Mouse (Mus musculus) kidney, embryonic 14.5 days (tissue): ENCODE data around the gene Snrnp40. TPM values are rescaled to one million over a fixed set of nuclear protein-coding genes. Genes with fewer than 3 reads are reported as not detected.

ENCODE experiments used
- ATAC-seq: fragments of 200-750 bp; cut with Nextera tagmentation; 2 replicates; pipeline ENCODE4 v1.8.0; 2017; ENCODE audit warnings: moderate number of reproducible peaks, mild to moderate bottlenecking, moderate TSS enrichment, moderate library complexity; ENCODE audit not compliant: low FRiP score, low TSS enrichment
- H3K27ac ChIP-seq: fragments of 300-500 bp; sonication (generic); 2 replicates; pipeline ENCODE4 v1.5.1; 2014; ENCODE audit warnings: low read depth, mild to moderate bottlenecking, low read length, moderate library complexity, mixed read lengths
- H3K27me3 ChIP-seq: fragments of 300-500 bp; sonication (generic); 2 replicates; pipeline ENCODE4 v1.6.1; 2014; ENCODE audit warnings: mild to moderate bottlenecking, low read length; ENCODE audit not compliant: control insufficient read depth, insufficient read depth
- H3K36me3 ChIP-seq: fragments of 300-500 bp; sonication (generic); 2 replicates; pipeline ENCODE4 v1.6.1; 2014; ENCODE audit warnings: low read length, mixed read lengths; ENCODE audit not compliant: control insufficient read depth, insufficient read depth
- H3K4me1 ChIP-seq: fragments of 300-500 bp; sonication (generic); 2 replicates; pipeline ENCODE4 v1.6.1; 2014; ENCODE audit warnings: low read length, mixed read lengths; ENCODE audit not compliant: control insufficient read depth, insufficient read depth
- H3K4me2 ChIP-seq: fragments of 300-500 bp; sonication (generic); replicated peaks from 2 replicates; pipeline ENCODE4 v1.6.1; 2014; ENCODE audit warnings: low read depth, mild to moderate bottlenecking, low read length
- H3K4me3 ChIP-seq: fragments of 300-500 bp; sonication (generic); 2 replicates; pipeline ENCODE4 v1.5.1; 2014; ENCODE audit warnings: mild to moderate bottlenecking, low read length
- H3K9ac ChIP-seq: fragments of 300-500 bp; sonication (generic); 2 replicates; pipeline ENCODE4 v1.6.1; 2014; ENCODE audit warnings: low read depth, mild to moderate bottlenecking, low read length, moderate library complexity
- H3K9me3 ChIP-seq: fragments of 300-500 bp; sonication (generic); 2 replicates; pipeline ENCODE4 v1.6.1; 2016; ENCODE audit warnings: low read length; ENCODE audit not compliant: control insufficient read depth
- WGBS: fragments of 180-500 bp; shearing (Covaris S2); extraction: QIAGEN DNeasy Blood & Tissue Kit; methylation state at CpG from one replicate; pipeline ENCODE4 v1.1.7; 2014; 5-methylcytosine and 5-hydroxymethylcytosine counted together
- polyA plus RNA-seq: library from polyadenylated mRNA; unstranded; fragments of >200 nt; fragmentation: Nextera tagmentation; extraction: Ambion mirVana; gene quantifications from 2 replicates; pipeline ENCODE4 v1.2.1, GENCODE M21; 2014

Snrnp40 gene
- polyA plus RNA-seq, 1 experiment from 2014 or later, result 186 TPM

DNA sequence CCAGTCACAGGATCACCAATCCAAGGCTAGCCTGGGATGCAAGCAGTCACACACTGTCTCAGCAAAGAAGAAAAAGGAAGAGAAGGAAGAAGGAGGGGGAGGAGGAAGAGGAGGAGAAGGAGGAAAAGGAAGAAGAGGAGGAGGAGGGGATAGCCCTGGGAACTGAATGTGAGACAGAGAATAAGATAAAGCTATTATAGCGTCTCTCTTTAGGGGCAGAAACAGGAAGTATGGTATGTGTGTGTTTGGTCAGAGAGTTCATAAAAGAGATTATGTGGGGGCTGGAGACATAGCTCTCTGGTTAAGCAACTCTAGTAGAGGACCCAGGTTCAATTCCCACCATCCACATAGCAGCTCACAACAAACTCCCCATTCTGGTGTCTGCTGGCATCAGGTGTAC, 36.8 kb upstream of the Snrnp40 start:
- ATAC-seq, result no peak
- H3K27ac ChIP-seq, result no peak overlapping the region
- no peak overlapping the region for H3K4me2 ChIP-seq
- H3K9ac ChIP-seq, result no peak overlapping the region
- H3K27me3 ChIP-seq, result no peaks in the 10 kb centered on the region
- no peaks in the 10 kb centered on the region for H3K4me1 ChIP-seq
- H3K4me3 ChIP-seq, result no peak overlapping the region
- 74% methylated on average over 1 of the region's 1 CpGs for WGBS
- H3K36me3 ChIP-seq, result peaks cover 42% of the 10 kb centered on the region
- H3K9me3 ChIP-seq, result no peaks in the 10 kb centered on the region

DNA sequence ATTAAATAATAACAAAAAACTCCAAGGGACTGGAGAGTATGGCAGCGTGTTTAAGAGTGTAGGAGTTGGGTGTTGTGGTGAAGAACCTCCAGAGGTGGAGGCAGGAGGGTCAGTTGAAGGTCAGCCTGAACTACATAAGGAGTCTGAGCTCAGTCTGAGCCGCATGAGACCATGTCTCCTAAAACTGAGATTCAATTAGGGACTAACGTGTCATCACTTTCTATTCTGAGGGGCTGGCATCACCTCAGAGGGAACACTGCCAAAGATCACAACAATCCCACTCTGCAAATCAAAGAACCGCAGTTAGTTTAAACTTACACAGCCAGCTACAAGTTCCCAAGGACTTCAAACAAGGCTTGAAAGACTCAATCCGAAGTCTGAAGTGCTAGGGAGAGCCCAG, 36.3 kb upstream of the Snrnp40 start:
- 79% methylated on average over 5 of the region's 5 CpGs for WGBS
- H3K9ac ChIP-seq, result no peak overlapping the region
- no peaks in the 10 kb centered on the region for H3K9me3 ChIP-seq
- H3K4me3 ChIP-seq, result no peak overlapping the region
- H3K4me2 ChIP-seq, result no peak overlapping the region
- ATAC-seq, result no peak
- H3K27ac ChIP-seq, result no peak overlapping the region
- peaks cover 41% of the 10 kb centered on the region for H3K36me3 ChIP-seq
- no peaks in the 10 kb centered on the region for H3K4me1 ChIP-seq
- H3K27me3 ChIP-seq, result no peaks in the 10 kb centered on the region

DNA sequence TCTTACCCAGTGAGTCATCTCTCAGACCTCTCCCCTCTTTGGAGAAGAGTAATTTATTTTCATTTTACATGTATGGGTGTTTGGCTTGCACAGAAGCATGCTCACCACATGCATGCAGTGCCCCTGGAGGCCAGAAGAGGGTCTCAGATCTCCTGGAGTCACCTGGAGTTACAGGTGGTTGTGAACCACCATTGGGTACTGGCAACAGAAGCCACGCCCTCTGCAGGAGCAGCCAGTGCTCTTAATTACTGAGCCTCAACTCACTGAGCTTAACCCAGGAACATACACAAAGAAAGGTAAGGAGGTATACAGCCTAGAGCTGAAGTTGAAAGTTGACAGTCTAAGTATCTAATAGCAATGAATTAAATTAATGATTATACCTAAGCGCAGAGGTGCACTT, 34.5 kb upstream of the Snrnp40 start:
- Histone ChIP-seq H3K9ac (no peak overlapping the region), H3K27ac (no peak overlapping the region), H3K4me2 (no peak overlapping the region), H3K4me3 (no peak overlapping the region), H3K36me3 (peaks cover 39% of the 10 kb centered on the region), H3K9me3 (no peaks in the 10 kb centered on the region), H3K4me1 (no peaks in the 10 kb centered on the region), H3K27me3 (no peaks in the 10 kb centered on the region)
- 96% methylated on average over 2 of the region's 2 CpGs for WGBS
- ATAC-seq, result no peak

DNA sequence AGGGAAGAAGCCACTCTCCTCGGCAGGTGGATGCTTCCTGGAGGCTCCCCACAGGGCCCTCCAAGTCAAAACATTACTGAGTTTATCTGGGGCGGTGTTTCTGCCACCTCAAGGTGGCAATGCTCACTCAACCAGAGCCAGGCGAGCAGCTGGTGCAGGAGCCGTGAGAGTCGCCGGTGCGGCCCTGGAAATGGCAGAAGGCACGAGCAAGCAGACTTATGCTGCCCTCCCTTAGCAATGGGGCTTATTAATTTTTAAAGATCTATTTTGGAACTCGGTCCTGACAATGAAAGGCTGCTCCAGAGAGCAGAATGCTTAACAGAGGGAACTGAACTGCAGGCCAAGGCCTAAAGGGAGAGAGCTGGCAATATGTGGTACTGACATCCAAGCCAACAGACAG, 32.6 kb upstream of the Snrnp40 start:
- Histone ChIP-seq H3K4me3 (no peak overlapping the region), H3K4me2 (no peak overlapping the region), H3K36me3 (peaks cover 36% of the 10 kb centered on the region), H3K4me1 (no peaks in the 10 kb centered on the region), H3K27ac (no peak overlapping the region), H3K27me3 (no peaks in the 10 kb centered on the region), H3K9me3 (no peaks in the 10 kb centered on the region), H3K9ac (no peak overlapping the region)
- WGBS, result 66% methylated on average over 9 of the region's 9 CpGs
- ATAC-seq, result no peak

DNA sequence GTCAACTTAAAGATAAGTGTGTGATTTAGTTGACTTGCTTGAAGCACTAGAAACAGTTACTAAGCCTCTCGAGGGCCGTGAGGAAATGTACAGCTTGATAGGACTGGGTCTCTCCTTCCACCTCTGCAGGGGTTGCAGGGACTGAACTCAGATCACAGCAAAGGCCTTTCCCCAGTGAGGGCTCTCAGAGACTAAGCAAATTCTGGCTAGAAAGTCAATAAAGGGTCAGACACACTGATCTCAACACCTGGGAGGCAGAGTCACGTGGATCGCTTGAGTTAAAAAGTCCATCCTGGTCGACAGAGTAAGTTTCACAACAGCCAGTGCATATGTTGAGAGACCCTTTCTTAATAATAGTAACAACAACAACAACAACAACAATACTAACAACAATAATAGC, 24.1 kb upstream of the Snrnp40 start:
- Histone ChIP-seq H3K36me3 (peaks cover 26% of the 10 kb centered on the region), H3K27ac (no peak overlapping the region)

DNA sequence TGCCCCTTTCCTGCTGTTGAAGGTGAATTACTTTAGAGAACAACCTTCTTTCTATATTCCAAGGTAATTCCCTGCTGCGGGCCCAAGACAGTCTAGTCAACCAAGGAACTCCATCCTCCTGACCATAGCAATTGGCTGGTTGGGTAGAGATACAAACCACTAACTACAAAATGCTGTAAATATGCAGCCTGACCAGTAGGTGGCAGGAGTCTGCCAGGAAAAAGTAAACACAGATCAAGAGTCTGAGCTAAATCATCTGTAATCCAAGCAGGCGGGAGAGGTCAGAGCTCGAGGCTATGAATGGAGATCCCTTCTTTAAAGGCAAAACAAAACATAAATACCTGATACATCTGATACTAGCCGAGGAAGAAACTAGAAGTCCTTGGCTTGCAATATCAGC, 18.2 kb upstream of the Snrnp40 start:
- no peaks in the 10 kb centered on the region for H3K9me3 ChIP-seq
- no peak overlapping the region for H3K4me2 ChIP-seq
- no peak overlapping the region for H3K4me3 ChIP-seq
- WGBS, result 23% methylated on average over 4 of the region's 4 CpGs
- no peaks in the 10 kb centered on the region for H3K4me1 ChIP-seq
- H3K9ac ChIP-seq, result no peak overlapping the region
- no peaks in the 10 kb centered on the region for H3K27me3 ChIP-seq
- peaks cover 22% of the 10 kb centered on the region for H3K36me3 ChIP-seq
- H3K27ac ChIP-seq, result no peak overlapping the region
- 0 out of 2 replicates have a peak, but pooled peaks have one; percentile 49 for ATAC-seq

More for the DNA sequence above, 24.1 kb upstream of the Snrnp40 start:
- Histone ChIP-seq H3K4me3 (no peak overlapping the region), H3K27me3 (no peaks in the 10 kb centered on the region), H3K9me3 (no peaks in the 10 kb centered on the region), H3K4me2 (no peak overlapping the region), H3K4me1 (no peaks in the 10 kb centered on the region), H3K9ac (no peak overlapping the region)
- ATAC-seq, result no peak
- 92% methylated on average over 5 of the region's 5 CpGs for WGBS

DNA sequence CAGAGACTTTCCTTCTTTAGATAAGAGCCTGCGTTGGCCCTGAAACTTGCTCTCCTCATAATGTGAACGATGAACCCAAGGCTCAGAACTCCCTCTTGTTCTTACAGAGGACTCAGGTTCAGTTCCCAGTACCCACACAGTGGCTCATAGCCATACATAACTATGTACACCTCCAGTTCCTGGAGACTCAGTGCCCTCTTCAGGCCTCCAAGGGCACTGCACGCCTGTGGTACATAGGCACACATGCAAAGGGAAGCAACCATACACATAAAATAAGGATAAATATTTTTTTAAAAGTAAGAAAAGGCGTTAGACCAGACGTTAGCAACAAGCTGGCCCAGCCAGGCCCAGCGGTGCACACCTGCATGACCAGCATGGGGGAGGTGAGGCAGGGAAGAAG, 10.3 kb upstream of the Snrnp40 start:
- WGBS, result 95% methylated on average over 6 of the region's 6 CpGs
- no peaks in the 10 kb centered on the region for H3K4me1 ChIP-seq
- no peak overlapping the region for H3K27ac ChIP-seq
- no peak for ATAC-seq
- no peak overlapping the region for H3K9ac ChIP-seq
- peaks cover 48% of the 10 kb centered on the region for H3K36me3 ChIP-seq
- no peaks in the 10 kb centered on the region for H3K27me3 ChIP-seq
- H3K4me2 ChIP-seq, result no peak overlapping the region
- H3K9me3 ChIP-seq, result no peaks in the 10 kb centered on the region
- no peak overlapping the region for H3K4me3 ChIP-seq

DNA sequence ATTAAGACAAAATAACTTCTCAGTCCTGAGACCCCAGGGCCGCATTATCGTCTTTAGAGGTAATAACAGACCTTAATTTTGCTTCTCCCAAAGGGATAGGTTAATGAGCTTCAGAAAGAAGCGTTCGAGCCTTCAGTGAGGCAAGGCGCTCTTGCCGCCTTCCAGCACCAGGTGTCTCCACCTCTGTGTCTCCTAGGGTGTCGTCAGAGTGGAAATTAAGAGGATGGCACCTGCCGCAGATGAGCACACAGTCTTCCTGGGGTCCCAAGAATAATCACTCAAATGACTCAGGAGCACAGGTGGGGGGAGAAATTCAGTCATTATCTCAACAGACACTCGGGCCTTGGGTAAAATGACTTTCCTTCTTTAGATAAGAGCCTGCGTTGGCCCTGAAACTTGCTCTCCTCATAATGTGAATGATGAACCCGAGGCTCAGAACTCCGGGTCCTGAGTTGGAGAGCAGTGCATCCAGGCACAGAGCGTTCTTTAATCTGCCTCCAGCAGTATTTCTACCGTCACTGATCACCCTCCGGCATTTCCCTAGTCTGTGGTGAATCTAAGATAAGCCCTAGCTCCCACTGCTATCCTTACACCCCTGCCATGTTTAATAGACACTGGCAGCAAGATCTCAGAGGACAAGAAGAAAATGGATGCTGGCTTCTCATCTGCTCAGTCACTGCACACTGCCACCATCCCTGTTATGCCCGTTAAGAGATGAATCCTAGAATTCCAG, 9.1 kb upstream of the Snrnp40 start:
- 90% methylated on average over 16 of the region's 16 CpGs for WGBS
- no peak overlapping the region for H3K9ac ChIP-seq
- no peak overlapping the region for H3K27ac ChIP-seq
- H3K36me3 ChIP-seq, result peaks cover 48% of the 10 kb centered on the region
- H3K4me2 ChIP-seq, result no peak overlapping the region
- no peak for ATAC-seq
- no peaks in the 10 kb centered on the region for H3K27me3 ChIP-seq
- H3K4me3 ChIP-seq, result no peak overlapping the region
- no peaks in the 10 kb centered on the region for H3K4me1 ChIP-seq
- no peaks in the 10 kb centered on the region for H3K9me3 ChIP-seq

DNA sequence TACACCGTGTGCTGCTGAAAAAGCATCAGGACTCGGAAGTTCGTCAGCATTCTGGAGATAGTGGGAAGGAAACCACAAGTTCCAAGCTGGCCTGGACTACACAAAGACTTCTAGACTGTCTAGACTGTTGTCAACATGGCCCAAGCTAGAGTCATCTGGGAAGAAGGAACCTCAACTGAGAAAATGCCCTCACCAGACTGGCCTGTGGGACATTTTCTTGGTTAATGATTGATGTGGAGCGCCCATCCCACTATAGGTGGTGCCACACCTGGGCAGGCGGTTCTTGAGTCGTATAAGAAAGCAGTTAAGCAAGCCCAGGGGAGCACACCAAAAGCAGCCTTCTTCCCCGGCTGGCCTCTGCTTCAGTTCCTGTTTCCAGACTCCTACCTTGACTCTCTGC, 7.3 kb upstream of the Snrnp40 start:
- Histone ChIP-seq H3K4me2 (no peak overlapping the region), H3K36me3 (peaks cover 46% of the 10 kb centered on the region), H3K9ac (no peak overlapping the region), H3K9me3 (no peaks in the 10 kb centered on the region), H3K27me3 (no peaks in the 10 kb centered on the region), H3K4me1 (no peaks in the 10 kb centered on the region), H3K4me3 (no peak overlapping the region), H3K27ac (no peak overlapping the region)
- ATAC-seq, result no peak
- 82% methylated on average over 7 of the region's 7 CpGs for WGBS
